ENCODE assay signal across 8 mouse cellular contexts in the genomic region with DNA sequence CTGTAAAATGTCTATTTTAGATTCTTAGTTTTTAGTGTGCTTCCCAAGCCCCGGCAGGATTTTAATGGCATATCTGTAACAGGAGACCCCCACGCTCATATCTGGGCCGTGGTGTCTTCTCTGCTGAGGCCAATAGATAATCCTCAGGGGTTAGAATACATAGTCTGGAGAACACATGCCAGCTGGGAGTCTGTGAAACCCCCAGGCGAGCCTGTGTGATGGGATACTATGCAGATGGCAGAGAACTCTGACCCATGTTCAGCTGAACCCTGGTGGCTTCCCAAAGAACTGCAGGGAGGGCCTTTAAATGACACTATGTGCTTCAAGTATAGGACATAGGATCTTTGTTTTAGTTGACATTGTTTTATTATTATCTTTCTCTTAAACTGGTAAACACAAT.
DNase-seq lines count a peak whose midpoint lies in the region; ATAC-seq and TF ChIP-seq lines count a peak whose summit lies in the region.

No protein-coding gene starts in this region.

- DNase-seq in urinary bladder, adult 18-20 months (ENCODE audit: low spot score in 2 of 2), result peak; percentile 4 to 19
- DNase-seq in urinary bladder, postnatal 4 days (ENCODE audit: low spot score in 2 of 2), result no peak
- DNase-seq in embryo, embryonic 10 days (ENCODE audit: low spot score), result peak; percentile 75
- peak; percentile 54 to 57 for DNase-seq in heart, adult 2 months
- DNase-seq in lung, postnatal 36 days, result peak; percentile 73
- no peak for DNase-seq in layer of hippocampus, adult 9-11 months

- no peaks in the 10 kb centered on the region for H3K79me2 ChIP-seq in heart, adult 2 months (replicated peaks; ENCODE audit: control insufficient read depth, insufficient read depth, low read length)

- ATAC-seq in intestine, postnatal 0 days, result no peak

- no peak for TF ChIP-seq EP300 in heart, adult 2 months (IDR thresholded peaks at IDR 0.05; ENCODE audit: insufficient read depth, low read depth, low read length)

- intact Hi-C loops in heart, adult 2 months (cut with DNase I), result loop anchor here (5.0 kb wide), 1 partner anchor 66 kb away; no protein-coding TSS in a partner anchor

- peak overlapping the region; percentile 93 for H3K27ac ChIP-seq in heart, adult 2 months
- peak overlapping the region; percentile 58 for H3K27ac ChIP-seq in intestine, postnatal 0 days (ENCODE audit: low read depth, low read length)
- H3K27ac ChIP-seq in testis, adult 2 months (ENCODE audit: control insufficient read depth, insufficient read depth, low read depth, low read length), result no peak overlapping the region; the same call in 1 of the 2 replicates

- TF ChIP-seq POLR2A in heart, adult 2 months (IDR thresholded peaks at IDR 0.05; ENCODE audit: insufficient read depth, low read depth, low read length), result no peak
- no peak for TF ChIP-seq POLR2A in testis, adult 2 months (IDR thresholded peaks at IDR 0.05; ENCODE audit: control insufficient read depth, low read depth, low read length)

- H3K27me3 ChIP-seq in heart, adult 2 months (ENCODE audit: control insufficient read depth, insufficient read depth, low read length), result no peaks in the 10 kb centered on the region
- H3K27me3 ChIP-seq in intestine, postnatal 0 days (replicated peaks; ENCODE audit: control insufficient read depth, insufficient read depth, low read length), result no peaks in the 10 kb centered on the region
- H3K27me3 ChIP-seq in testis, adult 2 months (ENCODE audit: control insufficient read depth, insufficient read depth, low read length), result no peaks in the 10 kb centered on the region

- H3K4me3 ChIP-seq in heart, adult 2 months, result no peak overlapping the region
- H3K4me3 ChIP-seq in intestine, postnatal 0 days (ENCODE audit: low read depth, low read length), result no peak overlapping the region
- H3K4me3 ChIP-seq in testis, adult 2 months (ENCODE audit: control insufficient read depth, low read depth, low read length), result no peak overlapping the region

- peaks cover 4% of the 10 kb centered on the region for H3K36me3 ChIP-seq in heart, adult 2 months (ENCODE audit: control insufficient read depth, insufficient read depth, low read length)
- H3K36me3 ChIP-seq in intestine, postnatal 0 days (ENCODE audit: control insufficient read depth, insufficient read depth), result no peaks in the 10 kb centered on the region
- no peaks in the 10 kb centered on the region for H3K36me3 ChIP-seq in testis, adult 2 months (ENCODE audit: control insufficient read depth, insufficient read depth, low read length)

- H3K9ac ChIP-seq in heart, adult 2 months (ENCODE audit: low read depth, low read length), result no peak overlapping the region
- no peak overlapping the region for H3K9ac ChIP-seq in intestine, postnatal 0 days (ENCODE audit: low read depth, low read length)

- peak overlapping the region; percentile 37; the same call in 1 of the 2 replicates for H3K4me2 ChIP-seq in intestine, postnatal 0 days (replicated peaks; ENCODE audit: low read depth)

- peaks cover 7% of the 10 kb centered on the region for H3K4me1 ChIP-seq in heart, adult 2 months (ENCODE audit: control insufficient read depth, insufficient read depth, low read length)
- H3K4me1 ChIP-seq in intestine, postnatal 0 days (replicated peaks; ENCODE audit: control insufficient read depth, insufficient read depth, low read length), result peaks cover 8% of the 10 kb centered on the region
- H3K4me1 ChIP-seq in testis, adult 2 months (ENCODE audit: control insufficient read depth, insufficient read depth, low read length), result no peaks in the 10 kb centered on the region

- H3K9me3 ChIP-seq in intestine, postnatal 0 days (ENCODE audit: control insufficient read depth), result no peaks in the 10 kb centered on the region

- 9% methylated on average over 4 of the region's 4 CpGs for WGBS in heart, adult 2 months
- WGBS in intestine, postnatal 0 days, result 32% methylated on average over 4 of the region's 4 CpGs

- peak; percentile 85 for TF ChIP-seq CTCF in heart, adult 2 months (IDR thresholded peaks at IDR 0.05)
- peak; percentile 75 for TF ChIP-seq CTCF in intestine, postnatal 0 days (IDR thresholded peaks at IDR 0.05; ENCODE audit: low read depth)
- TF ChIP-seq CTCF in testis, adult 2 months (IDR thresholded peaks at IDR 0.05; ENCODE audit: control insufficient read depth, insufficient read depth, insufficient replicate concordance, low read depth, low read length), result peak; percentile 19; the same call in 1 of the 2 replicates

Comparison
In these comparisons a context has a peak if more than half of its experiments do, and no peak if none do; other contexts are left out.
1. DNase-seq: peak in urinary bladder, adult 18-20 months (2 of 2), embryo, embryonic 10 days (single experiment), heart, adult 2 months (2 of 2) and lung, postnatal 36 days (single experiment); none in urinary bladder, postnatal 4 days (0 of 2) and layer of hippocampus, adult 9-11 months (single experiment).
2. CTCF ChIP-seq: peak in every context shown above with its lines; median percentile 85 in heart, adult 2 months; 75 in intestine, postnatal 0 days; 19 in testis, adult 2 months.